Mouse (Mus musculus) splenic B cell, adult 2 months (primary cell): ENCODE results near the gene Cpvl.

Experiments used
- DNase-seq: peaks from one replicate; pipeline ENCODE4 v3.0.0-alpha.2; 2011; ENCODE audit warnings: low read depth, low spot score
- H3K27me3 ChIP-seq: 2 replicates; pipeline ENCODE4 v1.6.1; 2012; ENCODE audit warnings: mild to moderate bottlenecking, low read length, moderate library complexity, mixed read lengths; ENCODE audit not compliant: control insufficient read depth, poor library complexity, insufficient read depth, severe bottlenecking
- H3K36me3 ChIP-seq: 2 replicates; pipeline ENCODE4 v1.6.1; 2012; ENCODE audit warnings: mild to moderate bottlenecking, low read length, moderate library complexity, mixed read lengths; ENCODE audit not compliant: control insufficient read depth, poor library complexity, insufficient read depth, severe bottlenecking

Cpvl gene

DNA sequence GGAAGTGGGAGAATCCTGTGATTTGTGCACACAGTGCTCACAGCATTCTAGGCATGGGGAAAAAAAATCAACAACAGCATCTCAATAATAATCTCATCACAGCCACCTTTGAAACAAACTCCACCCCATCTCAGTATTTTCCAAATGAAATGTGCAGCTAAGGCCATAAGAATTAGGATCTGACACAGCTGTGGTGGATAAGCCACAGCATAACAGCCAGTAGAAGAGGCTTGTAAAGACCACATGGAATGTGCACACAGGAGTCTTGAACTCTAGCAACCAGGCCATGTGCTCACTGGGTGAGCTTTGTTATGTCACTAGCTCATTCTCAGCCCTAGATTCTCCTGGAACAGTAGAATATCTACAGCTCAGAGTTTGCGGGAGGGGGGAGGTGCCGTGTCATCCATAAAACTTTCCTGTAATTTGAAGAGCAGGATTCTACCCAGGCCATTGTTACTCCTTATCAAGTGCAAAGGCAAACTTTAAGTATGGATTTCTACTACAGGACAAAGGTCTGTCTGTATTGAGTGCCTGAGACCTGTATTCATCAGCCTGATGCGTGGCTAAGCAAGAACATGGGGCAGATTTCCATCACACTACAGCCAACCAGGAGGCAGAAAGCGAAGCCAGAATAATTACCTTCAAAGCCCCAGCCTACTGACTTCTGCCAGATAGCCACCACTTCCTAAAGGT is 73.6 kb downstream of the Cpvl start:
- Histone ChIP-seq H3K27me3 (no peaks in the 10 kb centered on the region), H3K36me3 (no peaks in the 10 kb centered on the region)
- no peak for DNase-seq

- no peak for DNase-seq
- Histone ChIP-seq H3K27me3 (no peaks in the 10 kb centered on the region), H3K36me3 (no peaks in the 10 kb centered on the region)
Observed at GRCm38 (mm10) chr6:53904186-53904585, 74.3 kb downstream of the Cpvl start.

- Histone ChIP-seq H3K36me3 (no peaks in the 10 kb centered on the region), H3K27me3 (no peaks in the 10 kb centered on the region)
- no peak for DNase-seq
Observed at GRCm38 (mm10) chr6:53901741-53902140, 76.7 kb downstream of the Cpvl start.

GRCm38 (mm10) chr6:53897872-53898464 is 80.5 kb downstream of the Cpvl start:
- H3K36me3 ChIP-seq: no peaks in the 10 kb centered on the region
- DNase-seq: no peak
- H3K27me3 ChIP-seq: no peaks in the 10 kb centered on the region

- Histone ChIP-seq H3K36me3 (no peaks in the 10 kb centered on the region), H3K27me3 (no peaks in the 10 kb centered on the region)
- DNase-seq: no peak
Observed at GRCm38 (mm10) chr6:53897126-53897525, 81.3 kb downstream of the Cpvl start.

DNA sequence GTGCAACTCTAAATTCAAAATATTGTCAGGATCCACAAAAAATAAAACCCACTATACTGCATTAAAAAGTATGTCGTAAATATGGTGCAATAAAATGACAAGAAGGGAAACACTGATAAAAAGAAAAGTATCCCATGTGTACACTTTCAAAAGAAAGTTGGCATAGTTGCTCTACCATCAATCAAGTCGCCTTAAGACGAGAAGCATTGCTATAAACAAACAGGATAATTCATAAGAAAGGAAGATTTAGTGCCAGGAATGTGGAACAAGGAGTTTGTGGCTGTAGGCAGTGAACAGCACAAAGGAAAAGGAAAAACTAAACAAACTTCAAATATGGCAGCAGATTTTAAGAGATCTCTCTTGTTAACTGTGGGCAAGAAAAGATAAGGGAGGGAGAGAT is 84.7 kb downstream of the Cpvl start:
- no peak for DNase-seq
- H3K27me3 ChIP-seq: no peaks in the 10 kb centered on the region
- H3K36me3 ChIP-seq: no peaks in the 10 kb centered on the region

GRCm38 (mm10) chr6:53891109-53891508 is 87.4 kb downstream of the Cpvl start:
- Histone ChIP-seq H3K36me3 (no peaks in the 10 kb centered on the region), H3K27me3 (no peaks in the 10 kb centered on the region)
- DNase-seq: no peak

- Histone ChIP-seq H3K36me3 (no peaks in the 10 kb centered on the region), H3K27me3 (no peaks in the 10 kb centered on the region)
- no peak for DNase-seq
Observed at GRCm38 (mm10) chr6:53884931-53885330, 93.5 kb downstream of the Cpvl start.

- Histone ChIP-seq H3K27me3 (no peaks in the 10 kb centered on the region), H3K36me3 (no peaks in the 10 kb centered on the region)
- DNase-seq: no peak
Observed at GRCm38 (mm10) chr6:53884496-53884895, 94.0 kb downstream of the Cpvl start.

GRCm38 (mm10) chr6:53883405-53883804 is 95.1 kb downstream of the Cpvl start:
- H3K27me3 ChIP-seq: no peaks in the 10 kb centered on the region
- no peaks in the 10 kb centered on the region for H3K36me3 ChIP-seq
- DNase-seq: no peak

DNA sequence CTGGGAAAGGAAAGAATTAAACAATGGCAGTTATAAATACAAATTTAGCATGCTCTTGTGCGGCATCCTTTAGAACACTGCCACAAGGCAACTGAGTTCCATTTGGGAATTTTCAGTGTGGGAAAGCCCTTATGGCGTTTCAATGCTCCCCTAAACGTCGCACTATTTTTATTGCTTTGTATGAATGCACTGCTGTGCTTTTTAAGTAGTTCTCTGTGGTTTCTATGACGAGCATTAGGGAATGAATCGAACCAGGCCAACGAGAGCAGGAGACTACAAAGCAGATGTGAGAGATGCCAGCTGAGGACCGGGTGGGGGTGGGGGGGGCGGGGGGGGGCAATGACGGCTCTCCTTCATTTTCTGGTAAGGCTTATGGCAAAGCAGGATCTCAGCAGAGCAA is 96.8 kb downstream of the Cpvl start:
- DNase-seq: no peak
- no peaks in the 10 kb centered on the region for H3K36me3 ChIP-seq
- H3K27me3 ChIP-seq: no peaks in the 10 kb centered on the region

- DNase-seq: no peak
- H3K27me3 ChIP-seq: no peaks in the 10 kb centered on the region
- no peaks in the 10 kb centered on the region for H3K36me3 ChIP-seq
Observed at GRCm38 (mm10) chr6:53881235-53881606, 97.2 kb downstream of the Cpvl start.

GRCm38 (mm10) chr6:53880530-53881234 is 97.8 kb downstream of the Cpvl start:
- H3K27me3 ChIP-seq: no peaks in the 10 kb centered on the region
- no peaks in the 10 kb centered on the region for H3K36me3 ChIP-seq
- no peak for DNase-seq

GRCm38 (mm10) chr6:53879567-53879966 is 98.9 kb downstream of the Cpvl start:
- no peak for DNase-seq
- no peaks in the 10 kb centered on the region for H3K27me3 ChIP-seq
- H3K36me3 ChIP-seq: no peaks in the 10 kb centered on the region

DNA sequence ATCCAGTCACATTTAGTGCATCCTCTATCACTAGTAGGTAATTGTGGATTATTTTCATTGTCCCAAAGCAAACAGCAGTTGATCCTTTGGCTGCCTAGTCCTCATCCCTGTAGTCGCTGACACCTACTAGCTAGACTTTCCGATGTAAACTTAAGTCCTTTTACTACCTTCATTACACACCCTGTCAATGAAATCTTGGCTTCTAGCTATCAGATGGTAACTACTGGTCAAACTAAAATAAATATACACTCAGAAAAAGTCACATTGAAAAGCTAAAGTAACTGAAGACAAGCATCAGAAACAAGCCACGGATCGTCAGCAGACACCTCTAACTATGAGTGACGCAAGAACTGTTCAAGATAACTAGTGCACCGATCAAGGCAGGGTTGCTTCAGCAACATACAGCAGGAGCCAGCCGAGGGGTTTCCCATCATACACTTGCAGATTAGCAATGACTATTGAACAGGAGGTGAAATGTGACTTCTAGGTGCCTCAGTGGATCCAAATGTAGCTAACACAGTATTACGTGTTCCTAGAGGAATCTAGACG is 103.5 kb downstream of the Cpvl start:
- DNase-seq: no peak
- no peaks in the 10 kb centered on the region for H3K36me3 ChIP-seq
- no peaks in the 10 kb centered on the region for H3K27me3 ChIP-seq
